Mouse (Mus musculus): ENCODE data around the gene Ksr2. TPM values are rescaled to one million over a fixed set of nuclear protein-coding genes. Genes with fewer than 3 reads are reported as not detected.

Gene Ksr2
- polyA plus RNA-seq, 1 experiment from 2014 or later: 0.36 TPM

- no peaks in the 10 kb centered on the region for H3K9me3 ChIP-seq (replicated peaks; ENCODE audit: control insufficient read depth, low read length)
- H3K4me1 ChIP-seq (ENCODE audit: control insufficient read depth, insufficient read depth, low read length): peaks cover 3% of the 10 kb centered on the region; the same call in 1 of the 2 replicates
- H3K27ac ChIP-seq (ENCODE audit: low read length): no peak overlapping the region
- H3K36me3 ChIP-seq (ENCODE audit: control insufficient read depth, insufficient read depth, low read length): no peaks in the 10 kb centered on the region
- no peak overlapping the region for H3K4me3 ChIP-seq (replicated peaks; ENCODE audit: low read length)
- no peak overlapping the region for H3K9ac ChIP-seq (ENCODE audit: low read length)
- H3K4me2 ChIP-seq (ENCODE audit: low read depth, low read length): no peak overlapping the region
- ATAC-seq (ENCODE audit: insufficient read depth, low FRiP score): 0 out of 2 replicates have a peak, but pooled peaks have one; percentile 40
- 36% methylated on average over 7 of the region's 7 CpGs for WGBS
- H3K27me3 ChIP-seq (ENCODE audit: control insufficient read depth, insufficient read depth, low read length): no peaks in the 10 kb centered on the region
Observed at GRCm38 (mm10) chr5:117727138-117727537, 313.3 kb downstream of the Ksr2 start.

DNA sequence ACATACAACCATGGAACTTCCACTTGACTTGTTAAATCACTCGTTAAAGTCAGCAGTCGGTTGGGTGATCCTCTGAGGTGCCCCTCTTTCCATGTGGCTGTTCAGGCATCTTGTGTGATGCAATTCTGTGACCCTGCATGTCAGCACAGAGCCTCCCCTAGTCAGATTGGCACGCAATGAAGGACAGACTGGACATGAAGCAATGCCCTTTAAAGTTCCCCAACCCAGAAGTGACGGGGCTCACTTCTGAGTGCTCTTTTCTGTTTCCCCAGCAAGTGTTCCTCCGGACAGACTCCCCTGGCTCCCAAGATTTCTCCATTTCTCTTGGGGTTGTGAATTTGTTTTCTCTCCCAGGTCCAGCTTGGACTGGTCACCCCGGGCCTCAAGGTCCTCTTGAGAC, 317.5 kb downstream of the Ksr2 start:
- H3K9ac ChIP-seq (ENCODE audit: low read length): no peak overlapping the region
- WGBS: 71% methylated on average over 6 of the region's 6 CpGs
- no peaks in the 10 kb centered on the region for H3K36me3 ChIP-seq (ENCODE audit: control insufficient read depth, insufficient read depth, low read length)
- no peaks in the 10 kb centered on the region for H3K9me3 ChIP-seq (replicated peaks; ENCODE audit: control insufficient read depth, low read length)
- no peaks in the 10 kb centered on the region for H3K27me3 ChIP-seq (ENCODE audit: control insufficient read depth, insufficient read depth, low read length)
- H3K4me2 ChIP-seq (ENCODE audit: low read depth, low read length): no peak overlapping the region
- H3K4me1 ChIP-seq (ENCODE audit: control insufficient read depth, insufficient read depth, low read length): peaks cover 3% of the 10 kb centered on the region; the same call in 1 of the 2 replicates
- no peak overlapping the region for H3K27ac ChIP-seq (ENCODE audit: low read length)
- no peak for ATAC-seq (ENCODE audit: insufficient read depth, low FRiP score)
- no peak overlapping the region for H3K4me3 ChIP-seq (replicated peaks; ENCODE audit: low read length)

DNA sequence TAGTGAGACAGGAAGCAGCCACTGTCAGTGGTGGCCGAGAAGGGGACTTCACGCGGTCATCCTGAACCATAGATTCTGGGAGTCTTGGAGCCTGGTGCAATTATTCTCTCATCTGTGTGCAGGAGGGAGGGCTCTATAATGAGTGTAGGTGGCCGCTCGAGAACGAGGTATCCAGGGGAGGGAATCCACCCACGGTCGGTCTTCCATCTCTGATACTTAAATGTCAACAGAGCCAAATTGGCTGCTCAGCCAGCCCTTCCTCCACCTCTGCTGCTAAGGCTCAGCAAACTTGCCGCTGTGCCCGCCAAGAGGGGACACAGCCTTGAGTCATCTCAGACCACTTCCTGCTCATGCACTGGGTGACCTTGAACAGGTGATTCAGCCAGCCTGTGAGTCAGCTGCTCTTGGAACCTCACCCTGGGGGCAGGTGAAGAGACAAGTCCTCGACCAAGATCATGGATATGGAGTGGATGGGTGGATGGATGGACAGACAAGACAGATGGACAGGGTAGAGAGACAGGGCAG, 330.9 kb downstream of the Ksr2 start:
- no peaks in the 10 kb centered on the region for H3K27me3 ChIP-seq (ENCODE audit: control insufficient read depth, insufficient read depth, low read length)

DNA sequence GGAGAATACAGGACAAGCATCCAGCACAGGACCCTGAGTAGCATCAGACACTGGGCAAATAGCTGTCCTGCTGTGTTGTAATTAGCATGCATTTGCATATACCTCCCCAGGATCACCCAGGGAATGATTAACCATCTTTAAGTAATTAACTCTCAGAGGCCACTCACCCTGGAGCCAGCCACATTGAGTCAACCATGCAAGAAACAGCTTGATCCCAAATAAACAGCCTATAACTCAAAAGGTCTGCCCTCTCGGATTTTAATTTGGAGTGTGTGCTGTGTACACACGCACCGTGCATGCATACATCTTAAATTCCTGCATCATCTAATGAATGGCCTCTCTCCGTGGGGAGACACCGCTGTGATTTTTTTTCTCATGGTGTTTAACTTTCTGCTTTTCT, 335.6 kb downstream of the Ksr2 start:
- ATAC-seq (ENCODE audit: insufficient read depth, low FRiP score): no peak
- Histone ChIP-seq H3K27ac (ENCODE audit: low read length) (no peak overlapping the region), H3K27me3 (ENCODE audit: control insufficient read depth, insufficient read depth, low read length) (no peaks in the 10 kb centered on the region), H3K4me2 (ENCODE audit: low read depth, low read length) (no peak overlapping the region), H3K9me3 (replicated peaks; ENCODE audit: control insufficient read depth, low read length) (no peaks in the 10 kb centered on the region), H3K4me3 (replicated peaks; ENCODE audit: low read length) (no peak overlapping the region), H3K9ac (ENCODE audit: low read length) (no peak overlapping the region), H3K36me3 (ENCODE audit: control insufficient read depth, insufficient read depth, low read length) (no peaks in the 10 kb centered on the region), H3K4me1 (ENCODE audit: control insufficient read depth, insufficient read depth, low read length) (no peaks in the 10 kb centered on the region)
- 40% methylated on average over 5 of the region's 5 CpGs for whole genome bisulfite sequencing

More for the DNA sequence above, 330.9 kb downstream of the Ksr2 start:
- Histone ChIP-seq H3K4me2 (ENCODE audit: low read depth, low read length) (no peak overlapping the region), H3K36me3 (ENCODE audit: control insufficient read depth, insufficient read depth, low read length) (no peaks in the 10 kb centered on the region), H3K27ac (ENCODE audit: low read length) (no peak overlapping the region), H3K9me3 (replicated peaks; ENCODE audit: control insufficient read depth, low read length) (no peaks in the 10 kb centered on the region), H3K4me1 (ENCODE audit: control insufficient read depth, insufficient read depth, low read length) (no peaks in the 10 kb centered on the region), H3K9ac (ENCODE audit: low read length) (no peak overlapping the region), H3K4me3 (replicated peaks; ENCODE audit: low read length) (no peak overlapping the region)
- WGBS: 60% methylated on average over 11 of the region's 11 CpGs
- ATAC-seq (ENCODE audit: insufficient read depth, low FRiP score): no peak

- Histone ChIP-seq H3K9me3 (replicated peaks; ENCODE audit: control insufficient read depth, low read length) (peaks cover 5% of the 10 kb centered on the region; the same call in 1 of the 2 replicates), H3K4me2 (ENCODE audit: low read depth, low read length) (no peak overlapping the region), H3K9ac (ENCODE audit: low read length) (no peak overlapping the region), H3K27me3 (ENCODE audit: control insufficient read depth, insufficient read depth, low read length) (no peaks in the 10 kb centered on the region), H3K4me1 (ENCODE audit: control insufficient read depth, insufficient read depth, low read length) (no peaks in the 10 kb centered on the region), H3K27ac (ENCODE audit: low read length) (no peak overlapping the region), H3K4me3 (replicated peaks; ENCODE audit: low read length) (no peak overlapping the region), H3K36me3 (ENCODE audit: control insufficient read depth, insufficient read depth, low read length) (no peaks in the 10 kb centered on the region)
- ATAC-seq (ENCODE audit: insufficient read depth, low FRiP score): no peak
- 50% methylated on average over 12 of the region's 12 CpGs for WGBS
Observed at GRCm38 (mm10) chr5:117757696-117758482, 344.1 kb downstream of the Ksr2 start.

DNA sequence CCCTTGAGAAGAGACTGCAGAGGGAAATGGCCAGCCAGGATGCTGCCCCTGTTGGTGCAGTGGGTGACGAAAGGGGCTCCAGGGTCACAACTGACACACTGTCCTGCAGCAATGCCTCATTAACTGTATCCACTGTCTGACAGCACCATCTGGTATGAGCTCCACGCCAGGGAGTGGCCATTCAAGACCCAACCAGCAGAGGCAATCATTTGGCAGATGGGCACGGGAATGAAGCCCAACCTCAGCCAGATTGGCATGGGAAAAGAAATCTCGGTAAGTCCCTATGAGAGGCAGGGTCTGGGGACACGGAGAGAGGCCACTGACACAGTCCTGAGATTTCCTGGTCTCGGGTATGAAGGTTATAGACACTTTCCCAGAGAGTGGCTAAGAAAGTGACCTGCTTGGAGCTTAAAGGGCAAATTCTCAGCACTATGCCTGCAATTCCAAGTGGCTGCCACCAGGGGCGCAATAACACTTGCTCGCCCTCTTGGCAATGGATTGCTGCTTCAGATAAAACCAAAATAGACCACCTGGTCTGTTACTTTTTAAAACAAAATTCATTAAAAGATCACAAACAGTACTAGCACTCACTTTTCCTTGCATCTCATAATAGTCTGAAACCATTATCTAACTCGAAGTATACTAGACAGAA, 347.5 kb downstream of the Ksr2 start:
- no peaks in the 10 kb centered on the region for H3K4me1 ChIP-seq (ENCODE audit: control insufficient read depth, insufficient read depth, low read length)
- 75% methylated on average over 9 of the region's 9 CpGs for WGBS
- no peak for ATAC-seq (ENCODE audit: insufficient read depth, low FRiP score)
- H3K4me2 ChIP-seq (ENCODE audit: low read depth, low read length): no peak overlapping the region
- peaks cover 5% of the 10 kb centered on the region; the same call in 1 of the 2 replicates for H3K9me3 ChIP-seq (replicated peaks; ENCODE audit: control insufficient read depth, low read length)
- H3K27me3 ChIP-seq (ENCODE audit: control insufficient read depth, insufficient read depth, low read length): no peaks in the 10 kb centered on the region
- no peak overlapping the region for H3K27ac ChIP-seq (ENCODE audit: low read length)
- no peak overlapping the region for H3K4me3 ChIP-seq (replicated peaks; ENCODE audit: low read length)
- no peak overlapping the region for H3K9ac ChIP-seq (ENCODE audit: low read length)
- no peaks in the 10 kb centered on the region for H3K36me3 ChIP-seq (ENCODE audit: control insufficient read depth, insufficient read depth, low read length)

DNA sequence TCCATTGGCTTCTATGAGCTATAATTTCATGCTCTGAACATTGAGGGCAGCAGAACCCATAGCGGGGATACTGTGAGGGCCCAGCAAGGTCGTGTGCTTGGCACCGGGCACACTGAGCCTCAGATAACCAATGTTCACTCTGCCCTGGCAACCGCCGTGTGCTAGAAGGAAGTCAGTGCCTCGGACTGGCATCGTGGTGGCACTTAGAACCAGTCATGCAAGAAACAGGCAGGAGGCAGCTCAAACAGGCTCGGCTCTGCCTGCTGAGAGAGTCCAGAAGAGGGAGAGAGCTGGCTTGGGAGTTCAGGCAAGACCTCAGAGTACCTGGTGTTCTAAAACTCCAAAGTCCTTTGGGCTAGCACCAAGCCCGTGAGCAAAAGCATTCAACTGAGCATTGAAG, 350.7 kb downstream of the Ksr2 start:
- WGBS: 83% methylated on average over 9 of the region's 9 CpGs
- no peak for ATAC-seq (ENCODE audit: insufficient read depth, low FRiP score)
- no peak overlapping the region for H3K9ac ChIP-seq (ENCODE audit: low read length)
- H3K4me2 ChIP-seq (ENCODE audit: low read depth, low read length): no peak overlapping the region
- no peak overlapping the region for H3K4me3 ChIP-seq (replicated peaks; ENCODE audit: low read length)
- no peaks in the 10 kb centered on the region for H3K4me1 ChIP-seq (ENCODE audit: control insufficient read depth, insufficient read depth, low read length)
- peaks cover 5% of the 10 kb centered on the region; the same call in 1 of the 2 replicates for H3K9me3 ChIP-seq (replicated peaks; ENCODE audit: control insufficient read depth, low read length)
- no peaks in the 10 kb centered on the region for H3K27me3 ChIP-seq (ENCODE audit: control insufficient read depth, insufficient read depth, low read length)
- no peak overlapping the region for H3K27ac ChIP-seq (ENCODE audit: low read length)
- H3K36me3 ChIP-seq (ENCODE audit: control insufficient read depth, insufficient read depth, low read length): no peaks in the 10 kb centered on the region

DNA sequence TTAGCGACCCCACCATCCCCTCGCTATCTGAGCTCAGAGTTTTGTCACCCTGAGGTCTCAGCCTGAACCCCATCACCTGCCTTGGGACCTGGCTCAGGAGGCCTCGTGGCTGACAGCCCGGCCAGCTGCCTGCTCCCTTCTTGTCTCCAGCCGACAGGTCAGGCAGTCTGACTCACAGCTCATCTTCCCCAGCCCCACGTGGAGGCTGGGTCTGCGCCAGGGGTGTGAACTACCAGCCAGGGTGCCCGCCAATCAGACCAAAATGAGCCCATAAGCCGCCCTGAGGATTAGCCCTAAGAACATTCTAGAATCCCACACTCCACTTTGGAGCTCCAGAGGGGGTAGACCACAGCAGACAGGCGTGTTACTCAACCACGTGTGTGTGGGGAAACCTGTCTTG, 365.4 kb downstream of the Ksr2 start:
- Histone ChIP-seq H3K36me3 (ENCODE audit: control insufficient read depth, insufficient read depth, low read length) (no peaks in the 10 kb centered on the region), H3K9ac (ENCODE audit: low read length) (no peak overlapping the region), H3K9me3 (replicated peaks; ENCODE audit: control insufficient read depth, low read length) (no peaks in the 10 kb centered on the region), H3K4me2 (ENCODE audit: low read depth, low read length) (no peak overlapping the region), H3K27ac (ENCODE audit: low read length) (no peak overlapping the region), H3K27me3 (ENCODE audit: control insufficient read depth, insufficient read depth, low read length) (no peaks in the 10 kb centered on the region), H3K4me1 (ENCODE audit: control insufficient read depth, insufficient read depth, low read length) (no peaks in the 10 kb centered on the region), H3K4me3 (replicated peaks; ENCODE audit: low read length) (no peak overlapping the region)
- WGBS: 48% methylated on average over 11 of the region's 11 CpGs
- no peak for ATAC-seq (ENCODE audit: insufficient read depth, low FRiP score)

GRCm38 (mm10) chr5:117780681-117781080, 366.9 kb downstream of the Ksr2 start, which contains the start of gene Nos1:
Gene Nos1, plus strand, starts transcription at chr5:117781032.
- H3K27me3 ChIP-seq (ENCODE audit: control insufficient read depth, insufficient read depth, low read length): no peaks in the 10 kb centered on the region
- 0 out of 2 replicates have a peak, but pooled peaks cover 2% of the 10 kb centered on the region for H3K9me3 ChIP-seq (replicated peaks; ENCODE audit: control insufficient read depth, low read length)
- WGBS: 20% methylated on average over 10 of the region's 10 CpGs
- no peak within 1 kb of the TSS for H3K9ac ChIP-seq (ENCODE audit: low read length)
- ATAC-seq (ENCODE audit: insufficient read depth, low FRiP score): no peak; the same call in 1 of the 2 replicates
- no peak within 1 kb of the TSS for H3K27ac ChIP-seq (ENCODE audit: low read length)
- no peak within 1 kb of the TSS for H3K4me3 ChIP-seq (replicated peaks; ENCODE audit: low read length)
- no peaks in the 10 kb centered on the region for H3K36me3 ChIP-seq (ENCODE audit: control insufficient read depth, insufficient read depth, low read length)
- H3K4me1 ChIP-seq (ENCODE audit: control insufficient read depth, insufficient read depth, low read length): no peaks in the 10 kb centered on the region
- H3K4me2 ChIP-seq (ENCODE audit: low read depth, low read length): no peak within 1 kb of the TSS

All from stomach, embryonic 16.5 days (tissue).